Mouse (Mus musculus) kidney, adult 18-20 months (tissue): ENCODE data around the gene Zmynd8.

ENCODE experiments used
- DNase-seq: peaks from one replicate; pipeline ENCODE4 v3.0.0; 2021

The Zmynd8 gene

DNA sequence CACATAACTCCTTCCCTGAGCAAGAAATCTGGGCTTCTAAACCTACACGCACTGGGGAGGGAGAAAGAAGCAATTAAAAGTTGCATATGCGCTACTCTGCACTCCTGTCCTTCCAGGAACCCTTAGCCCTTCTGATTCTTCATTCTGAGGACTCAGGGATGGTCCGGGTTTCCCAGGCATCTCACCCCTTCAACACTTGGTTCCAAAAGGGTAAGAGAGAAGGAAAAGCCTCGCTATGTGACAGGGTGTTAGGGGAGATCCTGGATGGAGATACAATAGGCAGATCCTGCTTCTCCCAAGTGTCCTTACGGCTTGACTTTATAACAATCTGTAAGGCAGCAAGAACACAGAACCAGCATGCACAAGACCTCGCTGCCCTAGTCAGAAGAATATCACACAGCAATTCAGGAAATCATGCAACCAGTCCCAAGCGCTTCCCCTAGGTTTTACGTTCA, 19.9 kb downstream of the Zmynd8 start:
- peak; percentile 38 for DNase-seq

GRCm38 (mm10) chr2:165878021-165878585, 20.7 kb downstream of the Zmynd8 start:
- DNase-seq = no peak

DNA sequence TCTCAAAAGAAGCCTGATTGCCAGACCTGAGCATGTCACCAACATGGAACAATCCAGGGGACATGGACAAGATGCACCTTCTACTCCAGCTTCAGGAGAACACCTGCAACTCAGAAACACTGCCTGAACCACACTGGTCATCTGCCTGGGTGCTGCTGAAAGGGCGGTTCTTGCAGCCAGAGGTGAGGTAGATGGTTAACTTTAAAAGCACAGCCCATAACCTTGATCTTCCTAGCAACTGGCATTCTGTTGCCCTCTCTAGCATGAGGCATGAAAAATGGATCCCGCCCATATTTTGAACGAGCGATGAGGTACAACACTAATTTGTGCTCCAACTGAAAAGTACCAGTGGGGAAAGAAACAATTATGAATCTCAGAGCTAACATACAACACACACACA, 21.6 kb downstream of the Zmynd8 start:
- DNase-seq = peak; percentile 58

DNA sequence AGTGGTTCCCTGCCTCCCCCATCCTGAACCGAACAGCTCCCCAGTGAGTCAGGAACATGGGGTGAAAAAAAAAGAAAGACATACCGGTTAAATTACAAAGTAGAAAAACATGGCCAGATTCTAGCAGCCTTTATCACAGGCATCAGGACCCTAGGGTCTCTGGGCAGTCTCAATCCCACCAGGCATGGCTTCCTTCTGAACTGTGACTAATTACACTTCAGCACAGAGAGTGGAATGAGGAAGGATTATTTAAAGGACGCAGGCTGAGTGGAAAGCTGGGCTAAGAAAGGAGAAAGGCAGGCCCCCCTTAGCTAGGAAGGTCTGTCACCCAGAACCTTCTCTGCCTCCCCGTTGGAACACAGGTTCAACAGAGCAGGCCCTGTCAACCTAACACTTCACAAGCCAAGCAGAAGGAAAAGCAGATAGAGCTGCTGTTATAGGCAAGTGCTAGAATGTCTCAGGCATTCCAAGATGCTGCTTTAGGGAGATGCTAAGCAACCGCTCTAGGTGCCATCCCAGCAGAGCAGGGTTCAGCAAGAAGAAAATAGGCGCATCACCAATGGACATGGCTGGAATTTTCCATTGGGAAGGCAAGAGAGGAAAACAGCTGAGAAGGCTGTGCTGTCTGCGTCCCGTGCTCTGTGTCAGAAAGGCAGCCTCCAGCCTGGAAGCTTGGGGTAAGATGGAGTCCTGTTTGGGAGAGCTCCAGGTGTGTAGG, 22.5 kb downstream of the Zmynd8 start:
- no peak for DNase-seq

DNA sequence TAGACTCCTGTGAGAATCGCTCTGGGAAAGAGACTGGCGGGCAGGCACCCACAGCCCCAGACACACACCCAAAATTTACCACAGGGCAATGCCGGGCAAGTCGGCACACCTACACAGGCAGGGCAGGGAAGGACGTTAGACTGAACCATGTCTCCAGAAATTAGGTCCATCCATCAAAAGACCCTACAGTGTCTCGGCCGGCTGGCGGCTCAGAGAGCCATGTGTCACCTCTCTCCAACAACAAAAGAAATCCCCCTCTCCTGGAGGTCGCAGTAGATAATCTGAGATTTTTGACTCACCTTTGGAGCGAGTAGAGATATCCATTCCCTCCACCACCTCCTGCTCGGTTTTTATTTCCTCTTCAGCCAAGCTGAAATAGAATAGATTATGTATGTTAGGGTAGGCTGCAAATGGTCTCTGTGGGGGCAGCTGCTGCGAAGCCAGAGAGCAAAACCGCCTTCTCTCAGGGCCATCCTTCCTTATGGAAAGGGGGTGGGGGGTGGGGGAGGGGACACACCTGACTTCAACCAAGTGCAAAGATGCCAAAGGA, 23.3 kb downstream of the Zmynd8 start:
- no peak for DNase-seq

- peak; percentile 76 for DNase-seq
Measured at GRCm38 (mm10) chr2:165874461-165875339, 24.1 kb downstream of the Zmynd8 start.

GRCm38 (mm10) chr2:165873777-165874176, 25.0 kb downstream of the Zmynd8 start:
- DNase-seq = peak; percentile 52

DNA sequence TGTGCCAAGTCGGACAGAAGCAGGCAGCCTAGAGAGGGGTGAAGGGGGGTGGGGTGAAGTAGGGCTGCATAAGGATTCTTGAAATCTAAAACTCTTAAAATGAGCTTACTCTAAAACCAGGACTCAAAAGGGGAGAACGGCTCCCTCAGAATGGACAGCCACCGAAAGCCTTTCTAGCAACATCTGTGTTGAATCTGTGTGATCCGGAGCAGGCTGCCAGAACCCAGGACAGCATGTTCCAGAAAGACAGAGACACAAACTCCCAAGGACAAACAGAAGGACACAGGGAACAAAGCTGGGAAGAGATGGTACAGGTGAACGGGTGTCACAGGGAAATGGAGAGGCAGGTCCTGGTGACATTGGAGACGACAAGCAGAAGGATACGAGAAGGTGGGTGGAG, 25.6 kb downstream of the Zmynd8 start:
- peak; percentile 63 for DNase-seq

DNA sequence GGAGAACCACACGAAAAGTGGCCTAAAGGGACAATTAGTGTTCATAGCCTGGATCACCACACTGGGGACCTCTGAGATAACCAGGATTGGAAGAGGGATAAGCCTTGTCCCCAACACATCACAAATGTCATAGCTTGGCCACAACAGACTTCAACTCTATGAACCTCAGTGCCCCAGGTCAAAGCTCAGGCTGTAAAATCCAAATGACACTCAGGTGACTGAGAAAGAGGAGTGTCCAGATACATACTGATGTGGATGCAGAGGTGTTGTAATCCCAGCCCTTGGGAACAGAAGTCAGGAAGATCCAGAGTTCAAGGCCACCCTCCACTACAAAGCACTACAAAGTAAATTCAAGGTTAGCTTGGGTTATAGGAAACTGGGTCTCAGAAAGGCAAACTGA, 29.6 kb downstream of the Zmynd8 start:
- no peak for DNase-seq

DNA sequence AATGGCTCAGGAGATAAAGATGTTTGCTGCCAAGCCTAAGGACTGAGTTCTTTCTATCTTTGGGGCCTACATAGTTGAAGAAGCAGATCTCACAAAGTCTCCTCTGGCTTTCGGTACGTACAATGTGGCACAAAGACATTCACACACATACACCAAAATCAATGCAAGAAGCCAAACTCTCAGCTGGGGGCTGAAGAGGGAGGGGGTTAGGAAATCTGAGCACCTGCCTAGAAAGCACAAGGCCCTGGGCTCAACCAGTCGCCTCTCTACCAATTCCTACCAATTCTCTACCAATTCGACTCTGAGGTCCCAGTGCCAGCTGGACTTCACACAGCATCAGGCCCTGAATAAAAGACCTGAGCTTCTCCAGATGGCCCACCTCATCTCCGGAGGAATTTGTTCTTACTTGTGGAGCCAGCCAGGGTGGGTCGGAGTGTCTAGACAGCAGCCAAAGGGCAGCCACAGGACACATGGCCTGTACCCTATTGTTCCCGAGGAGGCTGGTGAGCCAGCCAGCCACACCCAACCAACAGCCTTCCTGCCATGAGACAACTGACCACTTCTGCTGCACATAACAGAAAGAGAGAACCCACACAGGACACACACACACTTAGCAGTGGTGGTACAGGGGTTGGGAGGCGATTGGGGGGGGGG, 30.2 kb downstream of the Zmynd8 start:
- no peak for DNase-seq

DNA sequence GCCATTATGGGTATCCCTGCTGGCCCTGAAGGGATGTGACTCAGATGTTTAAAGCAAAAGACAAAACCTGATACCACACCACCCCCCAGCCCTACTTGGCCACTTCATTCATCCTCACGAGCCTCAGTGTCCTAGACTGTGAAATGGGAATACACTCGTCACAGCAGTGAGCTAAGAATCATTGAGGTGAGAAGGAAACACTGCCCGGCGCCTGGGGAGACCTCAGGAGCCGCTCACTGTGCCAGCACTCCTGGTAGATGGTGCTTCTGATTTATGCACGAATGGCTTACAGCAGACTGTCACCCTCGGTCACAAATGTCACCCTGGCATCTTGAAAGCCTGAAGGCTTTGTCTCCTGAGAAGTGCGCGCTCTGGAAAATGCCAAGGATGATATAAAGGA, 31.3 kb downstream of the Zmynd8 start:
- no peak for DNase-seq

DNA sequence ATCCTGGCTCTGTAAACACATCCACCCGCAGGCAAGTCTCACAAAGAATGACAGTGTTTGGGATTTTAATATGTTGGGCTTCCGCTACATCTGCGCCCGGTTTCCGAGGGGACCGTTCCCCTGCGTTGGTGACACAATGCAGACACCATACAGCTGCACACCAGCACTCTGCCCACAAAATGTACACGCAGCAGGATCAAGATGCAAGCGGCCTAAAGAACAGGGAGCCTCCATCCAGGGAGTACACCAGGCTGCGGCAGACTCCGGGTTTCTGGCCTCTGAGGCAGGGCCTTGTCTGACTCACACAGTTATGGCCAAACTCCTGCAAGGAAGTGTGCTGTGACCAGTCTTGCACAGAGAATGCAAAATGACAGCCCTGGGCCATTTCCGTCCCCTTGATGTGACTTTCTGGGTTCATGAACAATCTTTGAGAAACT, 31.8 kb downstream of the Zmynd8 start:
- peak; percentile 52 for DNase-seq

DNA sequence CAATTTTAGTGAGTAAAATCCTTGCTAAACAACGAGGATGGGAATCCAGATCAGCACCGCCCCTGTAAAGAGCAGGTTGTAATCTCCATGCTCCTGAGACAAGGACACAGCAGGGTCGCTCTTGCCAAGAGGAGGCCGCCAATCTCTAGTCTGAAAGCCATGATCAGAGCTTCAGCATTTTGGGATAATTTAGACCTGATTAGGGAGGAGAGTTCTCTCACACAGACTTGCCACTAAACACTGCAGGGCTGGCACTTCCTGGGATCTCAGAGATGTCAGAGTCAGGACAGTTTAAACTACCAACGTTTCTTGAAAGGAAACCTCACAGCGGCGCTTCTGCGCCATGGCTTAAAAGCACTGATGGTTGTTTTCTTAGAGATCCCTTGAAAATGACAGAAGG, 32.4 kb downstream of the Zmynd8 start:
- no peak for DNase-seq

DNA sequence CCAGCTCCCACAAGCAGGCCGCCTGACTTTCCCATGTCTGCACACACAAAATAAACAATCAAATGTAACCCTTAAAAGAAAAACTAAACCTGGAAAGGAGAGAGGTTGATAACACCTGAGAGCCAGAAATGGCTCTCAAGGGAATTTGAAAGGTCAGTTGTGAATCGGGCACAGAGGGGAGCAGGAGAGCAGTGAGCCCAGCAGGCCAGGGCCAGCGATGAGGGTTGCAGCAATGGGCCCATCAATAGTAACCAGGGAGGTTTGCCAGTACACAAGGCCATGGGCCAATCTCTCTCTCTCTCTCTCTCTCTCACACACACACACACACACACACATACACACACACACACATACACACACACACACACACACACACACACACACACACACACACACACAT, 34.0 kb downstream of the Zmynd8 start:
- no peak for DNase-seq

DNA sequence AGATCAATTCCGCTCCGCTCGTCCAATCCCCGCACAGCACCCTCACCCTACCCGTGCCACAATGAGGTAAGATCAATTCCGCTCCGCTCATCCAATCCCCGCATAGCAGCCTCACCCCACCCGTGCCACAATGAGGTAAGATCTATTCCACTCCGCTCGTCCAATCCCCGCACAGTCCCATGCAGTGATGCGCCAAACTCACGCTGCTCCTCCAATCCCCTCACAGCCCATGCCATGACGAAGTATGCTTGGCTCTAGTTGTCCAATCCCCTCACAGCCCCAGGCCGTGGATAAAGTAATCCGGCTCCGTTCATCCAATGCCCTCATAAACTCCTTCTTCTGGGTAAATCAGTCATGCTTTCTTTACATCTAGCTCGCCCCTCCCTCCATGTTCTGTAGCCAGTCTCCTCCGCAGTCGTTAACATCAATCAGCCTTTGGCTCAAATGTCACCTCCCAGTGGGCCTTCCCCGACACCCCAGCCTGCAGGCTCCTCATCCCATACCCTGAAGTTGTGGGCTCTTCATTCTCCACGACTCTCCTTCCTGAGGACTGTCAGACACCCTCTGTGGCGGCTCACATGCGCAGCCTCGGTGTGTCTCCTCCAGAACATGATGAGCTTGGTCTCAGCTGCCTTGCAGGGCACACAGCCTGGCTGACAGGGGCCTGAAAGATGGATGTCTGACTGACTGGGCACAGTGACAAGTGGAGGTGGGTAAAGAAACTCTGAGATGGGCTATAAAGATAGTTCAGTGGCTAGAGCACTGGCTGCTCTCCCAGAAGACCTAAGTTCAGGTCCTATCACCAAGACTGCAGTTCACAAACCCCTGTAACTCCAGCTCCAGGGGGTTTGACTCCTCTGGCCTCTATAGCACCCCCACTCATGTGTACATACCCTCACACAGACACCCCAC, 36.9 kb downstream of the Zmynd8 start:
- DNase-seq = no peak

- no peak for DNase-seq
Measured at GRCm38 (mm10) chr2:165860962-165861682, 37.7 kb downstream of the Zmynd8 start.

- DNase-seq = no peak
Measured at GRCm38 (mm10) chr2:165860447-165860846, 38.4 kb downstream of the Zmynd8 start.

DNA sequence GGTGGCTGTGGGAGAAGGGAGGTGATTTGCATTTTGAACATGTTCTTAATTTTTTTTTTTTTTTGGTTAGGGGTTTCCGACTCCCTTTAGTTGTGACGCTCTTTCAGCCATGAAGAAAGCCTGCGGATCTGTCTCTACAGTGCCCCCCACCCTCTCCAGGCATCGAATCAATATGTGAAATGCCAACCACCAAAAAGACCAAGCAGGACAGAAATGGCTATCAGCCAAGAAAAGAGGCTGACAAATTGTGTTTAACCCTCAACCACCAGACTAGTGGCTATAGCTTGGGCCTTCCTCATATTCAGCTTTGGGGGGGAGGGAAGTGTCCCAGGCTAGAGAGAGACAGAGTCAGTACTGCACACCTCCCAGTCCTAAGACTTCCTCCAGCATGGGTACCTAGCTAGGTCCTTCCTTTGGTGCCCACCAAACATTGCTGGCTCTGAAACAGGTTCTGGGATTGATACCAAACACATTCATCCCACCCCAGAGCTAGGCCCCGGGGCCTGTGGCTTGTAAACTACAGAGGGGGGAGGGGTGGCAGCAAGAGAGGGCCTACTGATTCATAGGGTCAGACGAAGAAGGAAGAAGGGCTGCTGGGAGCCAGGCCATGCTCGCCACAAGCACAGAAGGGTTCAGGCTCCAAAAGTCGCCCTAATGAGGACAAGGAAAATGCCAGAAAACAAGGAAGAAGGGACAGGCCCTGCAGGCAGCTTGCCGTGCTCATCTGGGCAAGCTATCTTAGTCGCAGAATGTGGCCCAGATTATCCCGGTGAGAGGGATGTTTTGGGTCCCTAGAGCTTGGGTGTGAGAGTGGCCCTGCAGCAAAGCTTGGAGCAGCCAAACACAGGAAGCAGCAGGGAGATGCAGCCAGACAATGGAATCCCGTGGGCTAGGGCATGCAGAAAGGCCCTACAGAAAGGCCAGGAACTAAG, 40.1 kb downstream of the Zmynd8 start:
- DNase-seq = peak; percentile 51

DNA sequence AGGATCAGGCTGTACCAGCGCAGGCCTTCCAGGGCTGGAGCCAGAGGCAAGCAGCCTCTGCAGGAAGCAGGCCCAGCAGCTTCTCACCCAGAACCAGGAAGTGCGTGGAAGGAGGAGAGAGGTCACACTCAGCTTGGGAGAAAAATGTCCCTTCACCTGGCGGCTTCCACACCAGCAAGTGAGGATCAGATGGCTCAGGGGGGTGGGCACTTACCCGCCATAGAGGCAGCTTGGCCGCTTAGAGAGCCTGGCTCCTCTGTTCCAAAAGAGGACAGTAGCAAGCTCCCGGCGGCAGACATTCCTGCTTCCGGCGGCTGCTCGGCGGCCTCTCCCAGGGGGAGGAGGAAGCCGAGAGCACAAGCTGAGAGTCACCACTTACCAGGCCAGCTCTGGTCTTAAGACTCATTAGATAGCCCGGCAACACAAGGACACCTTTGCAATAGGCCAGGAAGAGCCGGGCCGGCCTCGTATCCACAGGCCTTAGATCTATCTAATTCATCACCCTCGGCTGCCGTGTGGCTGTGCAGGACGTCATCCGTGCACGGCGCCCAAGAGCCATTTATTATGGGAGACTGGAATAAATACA, 40.9 kb downstream of the Zmynd8 start:
- peak; percentile 84 for DNase-seq
